Mouse (Mus musculus) midbrain, embryonic 13.5 days (tissue): ENCODE measurements around the gene Cflar. TPM values are rescaled to one million over a fixed set of nuclear protein-coding genes. Genes with fewer than 3 reads are reported as not detected.
"Not testable (repeated sequence)": the region's sequence is repeated elsewhere in the genome, so short reads cannot be mapped to it uniquely, and the experiment has no call there.

Experiments used
- ATAC-seq: fragments of 200-750 bp; cut with Nextera tagmentation; 2 replicates; pipeline ENCODE4 v1.8.0; 2017; ENCODE audit warnings: mild to moderate bottlenecking, moderate TSS enrichment, moderate library complexity
- H3K27ac ChIP-seq: fragments of 300-500 bp; sonication (generic); 2 replicates; pipeline ENCODE4 v1.5.1; 2015; ENCODE audit warnings: inconsistent platforms, mild to moderate bottlenecking, moderate library complexity
- H3K27me3 ChIP-seq: fragments of 300-500 bp; sonication (generic); 2 replicates; pipeline ENCODE4 v1.6.1; 2015; ENCODE audit warnings: mild to moderate bottlenecking, inconsistent platforms
- H3K36me3 ChIP-seq: fragments of 300-500 bp; sonication (generic); 2 replicates; pipeline ENCODE4 v1.6.1; 2015; ENCODE audit warnings: mild to moderate bottlenecking, inconsistent platforms
- H3K4me1 ChIP-seq: fragments of 300-500 bp; sonication (generic); replicated peaks from 2 replicates; pipeline ENCODE4 v1.6.1; 2015; ENCODE audit warnings: inconsistent platforms
- H3K4me2 ChIP-seq: fragments of 300-500 bp; sonication (generic); replicated peaks from 2 replicates; pipeline ENCODE4 v1.6.1; 2015; ENCODE audit warnings: moderate library complexity, mild to moderate bottlenecking, inconsistent platforms
- H3K4me3 ChIP-seq: fragments of 300-500 bp; sonication (generic); replicated peaks from 2 replicates; pipeline ENCODE4 v1.5.1; 2015; ENCODE audit warnings: mild to moderate bottlenecking, inconsistent platforms
- H3K9ac ChIP-seq: fragments of 300-500 bp; sonication (generic); replicated peaks from 2 replicates; pipeline ENCODE4 v1.6.1; 2015; ENCODE audit warnings: mild to moderate bottlenecking, inconsistent platforms
- H3K9me3 ChIP-seq: fragments of 300-500 bp; sonication (generic); 2 replicates; pipeline ENCODE4 v1.6.1; 2016; ENCODE audit warnings: mild to moderate bottlenecking, inconsistent platforms
- WGBS: fragments of 180-500 bp; shearing (Covaris S2); methylation state at CpG from one replicate; pipeline ENCODE4 v1.1.7; 2015; 5-methylcytosine and 5-hydroxymethylcytosine counted together
- polyA plus RNA-seq: library from polyadenylated mRNA; unstranded; fragments of >200 nt; fragmentation: Nextera tagmentation; extraction: Ambion mirVana; gene quantifications from 2 replicates; pipeline ENCODE4 v1.2.1, GENCODE M21; 2015

Gene Cflar
- polyA plus RNA-seq, 1 experiment from 2014 or later = 16.4 TPM

DNA sequence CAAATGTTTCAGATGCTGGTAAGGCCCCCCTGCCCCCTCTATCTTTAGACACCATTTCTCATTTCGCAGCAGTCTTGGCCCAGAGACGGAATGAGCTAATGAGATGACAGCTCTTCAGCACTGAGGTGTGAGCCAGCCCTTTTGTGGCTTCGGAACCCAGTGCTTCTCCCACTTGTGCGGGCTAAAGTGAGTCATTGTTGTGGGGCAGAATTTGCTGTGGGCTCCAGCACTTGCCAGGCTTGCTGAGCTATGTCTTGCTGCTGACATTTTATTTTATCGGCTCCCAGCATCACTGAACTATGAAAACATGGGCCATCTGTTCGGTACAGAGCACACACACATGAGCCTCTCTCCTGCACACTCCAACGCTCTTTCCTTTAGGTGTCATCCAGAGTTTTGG, 28.2 kb downstream of the Cflar start:
- Histone ChIP-seq H3K9ac (no peak overlapping the region), H3K9me3 (no peaks in the 10 kb centered on the region), H3K36me3 (peaks cover 32% of the 10 kb centered on the region), H3K4me3 (no peak overlapping the region), H3K27me3 (no peaks in the 10 kb centered on the region), H3K27ac (no peak overlapping the region), H3K4me2 (no peak overlapping the region), H3K4me1 (no peaks in the 10 kb centered on the region)
- ATAC-seq = no peak
- 94% methylated on average over 7 of the region's 7 CpGs for WGBS

DNA sequence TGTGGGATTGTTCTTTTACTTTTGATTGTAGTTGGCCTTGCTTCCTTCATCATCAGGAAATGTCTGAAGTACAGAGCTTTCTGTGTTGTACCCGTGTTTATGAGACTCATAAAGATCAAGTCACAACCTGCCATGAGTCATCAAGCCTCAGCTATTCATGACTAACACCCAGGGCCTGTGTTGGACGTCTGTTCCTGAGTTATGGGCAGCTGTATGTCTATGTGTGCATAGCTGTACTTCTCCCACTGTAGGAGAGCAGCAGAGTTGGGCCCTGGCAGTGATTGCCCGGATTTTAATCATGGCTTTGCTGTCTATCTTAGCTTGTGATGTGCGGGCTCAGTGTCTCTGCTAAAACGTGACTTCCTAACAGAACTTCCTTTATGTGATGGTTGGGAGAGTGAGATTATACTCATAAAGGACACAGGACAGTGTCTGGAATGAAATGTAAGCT, 31.3 kb downstream of the Cflar start:
- Histone ChIP-seq H3K4me1 (no peaks in the 10 kb centered on the region), H3K27ac (no peak overlapping the region), H3K9me3 (no peaks in the 10 kb centered on the region), H3K4me2 (no peak overlapping the region), H3K27me3 (no peaks in the 10 kb centered on the region), H3K9ac (no peak overlapping the region), H3K36me3 (peaks cover 36% of the 10 kb centered on the region), H3K4me3 (no peak overlapping the region)
- no peak for ATAC-seq
- WGBS = 91% methylated on average over 5 of the region's 5 CpGs

DNA sequence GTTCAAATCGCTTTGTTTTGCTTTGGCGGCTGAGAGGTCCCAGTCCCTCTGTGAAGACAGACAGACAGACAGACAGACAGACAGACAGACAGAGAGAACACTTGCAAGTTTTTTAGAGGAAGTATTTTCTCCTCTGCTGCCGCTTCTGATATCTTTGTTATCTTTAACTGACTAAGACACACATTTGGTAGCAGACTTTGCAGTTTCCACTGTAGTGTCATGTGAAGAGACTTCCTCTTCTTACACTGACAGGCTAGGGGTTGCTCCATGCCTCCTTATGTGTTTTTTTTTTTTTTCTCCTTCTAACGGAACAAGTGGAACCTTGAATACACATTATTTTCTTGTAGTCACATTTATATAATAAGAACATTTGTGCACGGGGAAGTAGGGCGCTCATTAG, 31.9 kb downstream of the Cflar start:
- no peaks in the 10 kb centered on the region for H3K27me3 ChIP-seq
- 91% methylated on average over 6 of the region's 6 CpGs for WGBS
- peaks cover 39% of the 10 kb centered on the region for H3K36me3 ChIP-seq
- H3K4me1 ChIP-seq = no peaks in the 10 kb centered on the region
- no peak overlapping the region for H3K27ac ChIP-seq
- H3K9ac ChIP-seq = no peak overlapping the region
- H3K4me2 ChIP-seq = no peak overlapping the region
- no peak overlapping the region for H3K4me3 ChIP-seq
- H3K9me3 ChIP-seq = no peaks in the 10 kb centered on the region
- no peak for ATAC-seq

DNA sequence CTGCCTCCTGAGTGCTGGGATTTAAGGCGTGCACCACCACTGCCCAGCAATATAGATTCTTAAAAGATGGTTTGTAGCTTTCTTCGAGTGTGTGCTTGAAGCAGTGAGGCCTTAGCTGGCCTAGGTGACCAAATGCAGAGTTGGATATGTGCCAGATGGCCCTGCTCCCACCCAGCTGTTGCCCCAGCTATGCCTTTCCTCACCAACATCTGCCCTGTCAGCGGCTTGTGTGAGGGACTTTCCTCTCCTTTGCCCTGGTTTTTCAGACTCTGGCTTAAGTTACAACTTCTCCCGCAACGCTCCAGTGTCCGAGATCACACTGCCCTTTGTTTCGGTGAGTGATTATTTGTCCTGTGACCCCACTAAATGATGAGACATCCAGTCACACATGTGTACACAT, 33.3 kb downstream of the Cflar start:
- no peaks in the 10 kb centered on the region for H3K9me3 ChIP-seq
- 92% methylated on average over 7 of the region's 7 CpGs for WGBS
- peaks cover 47% of the 10 kb centered on the region for H3K36me3 ChIP-seq
- H3K9ac ChIP-seq = no peak overlapping the region
- no peak overlapping the region for H3K27ac ChIP-seq
- H3K4me1 ChIP-seq = no peaks in the 10 kb centered on the region
- no peak overlapping the region for H3K4me3 ChIP-seq
- H3K4me2 ChIP-seq = no peak overlapping the region
- ATAC-seq = no peak
- H3K27me3 ChIP-seq = no peaks in the 10 kb centered on the region

DNA sequence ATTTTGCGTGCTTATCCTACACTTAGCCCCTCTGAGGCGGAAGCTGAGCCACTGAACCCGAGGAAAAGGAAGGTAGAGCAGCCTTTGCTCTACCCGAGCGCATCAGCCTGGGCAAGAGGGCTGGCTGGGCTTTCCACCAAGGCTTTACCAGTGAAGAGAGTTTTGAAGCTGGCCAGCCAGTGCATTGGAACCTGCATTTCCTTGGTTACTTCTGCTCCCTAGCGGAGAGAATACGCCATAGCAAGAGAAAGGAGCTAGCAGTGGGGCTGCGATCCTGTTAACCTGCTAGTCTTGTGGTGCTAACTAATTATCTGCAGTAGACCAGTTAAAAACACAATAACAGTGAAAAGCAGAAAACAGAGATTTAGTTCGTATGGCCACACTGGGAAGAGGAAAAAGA, 35.6 kb downstream of the Cflar start:
- Histone ChIP-seq H3K36me3 (peaks cover 37% of the 10 kb centered on the region), H3K9ac (no peak overlapping the region), H3K4me3 (no peak overlapping the region), H3K27me3 (no peaks in the 10 kb centered on the region), H3K4me1 (no peaks in the 10 kb centered on the region), H3K9me3 (no peaks in the 10 kb centered on the region), H3K4me2 (no peak overlapping the region), H3K27ac (no peak overlapping the region)
- ATAC-seq = no peak
- WGBS = 69% methylated on average over 9 of the region's 9 CpGs

DNA sequence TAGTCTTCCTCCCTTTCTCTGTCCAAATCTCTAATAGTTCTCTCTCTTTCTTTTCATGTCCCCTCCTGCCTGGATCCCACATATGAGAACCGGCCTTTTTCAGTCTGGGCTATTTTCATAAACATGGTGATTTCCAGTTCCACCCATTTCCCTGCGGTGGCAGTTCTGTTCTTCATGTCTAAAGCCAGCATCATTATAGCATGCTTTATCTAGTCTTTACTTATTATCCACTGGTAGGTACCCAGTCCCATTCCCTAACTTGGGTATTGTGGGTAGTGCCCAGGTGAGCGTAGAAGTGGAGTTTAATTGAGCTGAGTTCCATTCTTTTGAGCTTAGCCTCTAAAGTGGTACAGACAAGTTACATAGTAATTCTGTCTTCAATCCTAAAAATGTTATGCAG, 48.1 kb downstream of the Cflar start:
- no peak for ATAC-seq
- Histone ChIP-seq H3K9me3 (no peaks in the 10 kb centered on the region), H3K9ac (no peak overlapping the region), H3K36me3 (peaks cover 3% of the 10 kb centered on the region; the same call in 1 of the 2 replicates), H3K4me2 (no peak overlapping the region), H3K4me3 (no peak overlapping the region), H3K27ac (no peak overlapping the region), H3K4me1 (no peaks in the 10 kb centered on the region), H3K27me3 (no peaks in the 10 kb centered on the region)
- 98% methylated on average over 3 of the region's 3 CpGs for WGBS

DNA sequence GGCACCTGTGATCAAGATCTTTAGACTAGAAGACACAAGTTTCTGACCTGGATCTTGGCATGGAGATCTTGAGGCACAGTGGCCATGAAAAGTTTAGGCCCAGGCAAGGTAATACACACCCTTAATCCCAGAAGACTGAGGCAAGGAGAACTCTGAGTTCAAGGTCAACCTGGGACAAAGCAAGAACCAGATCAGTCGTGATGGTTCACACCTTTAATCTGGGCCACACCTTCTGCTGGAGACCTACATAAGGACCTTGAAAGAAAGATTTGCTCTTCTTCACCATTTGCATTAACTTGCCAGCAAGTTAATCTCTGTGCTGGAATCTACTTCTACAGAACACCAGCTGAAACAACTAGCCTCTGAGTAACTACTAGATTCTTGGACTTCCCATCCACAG, 49.3 kb downstream of the Cflar start:
- Histone ChIP-seq H3K4me1 (no peaks in the 10 kb centered on the region), H3K27me3 (no peaks in the 10 kb centered on the region), H3K36me3 (no peaks in the 10 kb centered on the region), H3K4me3 (no peak overlapping the region), H3K9ac (no peak overlapping the region), H3K4me2 (no peak overlapping the region), H3K27ac (no peak overlapping the region), H3K9me3 (no peaks in the 10 kb centered on the region)
- ATAC-seq = no peak
- 80% methylated on average over 1 of the region's 1 CpGs for WGBS

DNA sequence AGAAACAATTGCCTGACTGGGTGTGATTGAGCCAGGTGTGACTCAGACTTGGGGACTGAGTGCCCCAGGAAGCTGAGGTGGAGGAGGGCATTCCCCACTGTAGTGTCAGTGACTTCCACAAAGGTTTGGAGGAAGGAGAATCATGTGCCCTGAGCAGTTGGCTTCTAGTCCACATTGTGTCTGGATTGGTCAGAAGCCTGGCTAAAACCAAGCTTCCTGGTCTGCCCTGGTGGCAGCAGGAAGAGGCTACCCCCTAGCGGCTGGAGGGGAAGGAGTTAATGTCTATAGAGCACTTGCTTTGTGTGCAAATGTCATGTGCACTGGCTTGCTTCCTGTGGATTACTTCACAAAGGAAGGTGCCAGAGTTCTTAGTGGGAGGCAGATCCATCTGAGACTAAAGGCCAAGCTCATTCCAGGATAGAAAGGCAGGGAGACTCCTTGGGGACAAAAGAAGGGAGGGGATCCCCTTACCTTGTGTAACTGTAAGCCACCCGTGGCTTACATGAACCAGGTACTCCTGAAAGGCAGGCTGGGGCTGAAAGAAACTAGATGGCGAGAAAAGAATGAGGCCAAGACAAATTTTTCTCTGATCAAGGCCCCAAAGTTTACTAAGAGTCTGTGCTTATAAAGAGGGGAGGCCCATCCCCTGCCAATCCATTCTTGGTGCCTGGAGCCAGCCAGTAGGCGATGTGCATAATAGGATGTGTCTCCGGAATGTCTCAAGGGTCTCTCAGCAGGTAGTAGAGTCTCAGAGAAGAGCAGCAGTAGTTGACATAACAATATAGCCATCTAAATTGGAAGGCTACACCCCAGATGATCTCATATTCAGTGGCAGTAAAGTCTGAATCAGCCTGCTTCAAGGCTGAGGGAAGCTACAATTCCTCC, 50.3 kb downstream of the Cflar start:
- H3K9ac ChIP-seq, H3K36me3 ChIP-seq, H3K4me1 ChIP-seq, H3K27ac ChIP-seq, H3K27me3 ChIP-seq, H3K9me3 ChIP-seq, H3K4me3 ChIP-seq, ATAC-seq, H3K4me2 ChIP-seq: not testable (repeated sequence)
- 54% methylated on average over 5 of the region's 5 CpGs for WGBS

DNA sequence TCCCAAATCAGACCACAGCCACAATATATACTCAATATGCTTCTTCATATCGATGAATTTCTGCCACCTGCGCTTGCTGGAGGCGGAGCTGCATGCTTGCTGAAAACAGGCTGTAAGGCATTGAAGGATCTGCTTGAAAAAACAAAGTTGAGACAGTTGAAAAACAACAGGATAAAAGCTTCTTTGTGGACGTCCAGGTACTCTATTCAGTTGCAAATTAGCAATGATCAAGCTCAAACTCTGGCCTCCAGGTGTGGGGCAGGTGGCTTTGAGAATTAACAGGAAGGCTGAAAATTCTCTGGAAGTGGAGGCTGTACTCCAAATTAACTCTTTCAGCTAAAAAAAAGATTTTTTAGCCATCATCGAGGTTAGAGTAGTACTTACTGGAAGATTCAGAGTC, 51.3 kb downstream of the Cflar start:
- no peak overlapping the region for H3K4me3 ChIP-seq
- no peaks in the 10 kb centered on the region for H3K27me3 ChIP-seq
- no peak overlapping the region for H3K27ac ChIP-seq
- no peaks in the 10 kb centered on the region for H3K9me3 ChIP-seq
- no peaks in the 10 kb centered on the region for H3K4me1 ChIP-seq
- 78% methylated on average over 5 of the region's 5 CpGs for WGBS
- no peak overlapping the region for H3K4me2 ChIP-seq
- no peak overlapping the region for H3K9ac ChIP-seq
- H3K36me3 ChIP-seq = no peaks in the 10 kb centered on the region
- ATAC-seq = no peak

DNA sequence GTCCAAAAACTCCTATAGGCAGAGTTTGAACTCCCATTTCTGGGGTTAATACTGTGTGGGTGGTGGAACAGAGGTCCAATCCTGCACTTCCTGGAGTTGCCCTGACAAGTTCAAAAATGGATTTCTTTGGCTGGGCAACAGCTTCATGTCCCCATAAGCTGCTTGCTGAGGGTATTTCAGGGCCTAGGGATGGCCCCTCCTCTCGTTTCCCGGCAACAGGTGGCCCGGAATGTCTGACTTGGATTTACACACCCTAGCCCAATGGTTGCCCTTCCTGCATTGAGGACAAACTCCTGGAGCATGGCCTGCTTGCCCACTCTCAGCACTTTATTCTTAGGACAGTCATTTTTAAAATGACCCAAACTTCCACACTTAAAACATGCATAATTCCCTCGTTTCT, 55.1 kb downstream of the Cflar start:
- H3K27me3 ChIP-seq, H3K27ac ChIP-seq, H3K9ac ChIP-seq, H3K36me3 ChIP-seq, H3K4me2 ChIP-seq, H3K4me3 ChIP-seq, ATAC-seq, H3K9me3 ChIP-seq, H3K4me1 ChIP-seq: not testable (repeated sequence)
- 64% methylated on average over 4 of the region's 4 CpGs for WGBS

DNA sequence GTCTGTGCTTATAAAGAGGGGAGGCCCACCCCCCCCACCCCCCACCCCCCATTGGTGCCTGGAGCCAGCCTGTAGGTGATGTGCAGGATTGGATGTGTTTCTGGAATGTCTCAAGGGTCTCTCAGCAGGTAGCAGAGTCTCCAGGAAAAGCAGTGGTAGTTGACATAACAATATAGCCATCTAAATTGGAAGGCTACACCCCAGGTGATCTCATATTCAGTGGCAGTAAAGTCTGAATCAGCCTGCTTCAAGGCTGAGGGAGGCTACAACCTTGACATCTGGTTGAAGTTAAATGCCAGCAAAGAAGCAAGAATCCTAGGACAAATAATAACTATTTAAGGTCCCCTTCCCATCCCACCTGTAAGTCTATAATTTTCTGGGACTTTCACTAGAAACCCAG, 57.8 kb downstream of the Cflar start:
- no peak for ATAC-seq
- H3K27ac ChIP-seq = no peak overlapping the region
- H3K4me1 ChIP-seq = no peaks in the 10 kb centered on the region
- H3K9me3 ChIP-seq = no peaks in the 10 kb centered on the region
- no peak overlapping the region for H3K4me2 ChIP-seq
- no peak overlapping the region for H3K9ac ChIP-seq
- H3K36me3 ChIP-seq = no peaks in the 10 kb centered on the region
- no peaks in the 10 kb centered on the region for H3K27me3 ChIP-seq
- no peak overlapping the region for H3K4me3 ChIP-seq

DNA sequence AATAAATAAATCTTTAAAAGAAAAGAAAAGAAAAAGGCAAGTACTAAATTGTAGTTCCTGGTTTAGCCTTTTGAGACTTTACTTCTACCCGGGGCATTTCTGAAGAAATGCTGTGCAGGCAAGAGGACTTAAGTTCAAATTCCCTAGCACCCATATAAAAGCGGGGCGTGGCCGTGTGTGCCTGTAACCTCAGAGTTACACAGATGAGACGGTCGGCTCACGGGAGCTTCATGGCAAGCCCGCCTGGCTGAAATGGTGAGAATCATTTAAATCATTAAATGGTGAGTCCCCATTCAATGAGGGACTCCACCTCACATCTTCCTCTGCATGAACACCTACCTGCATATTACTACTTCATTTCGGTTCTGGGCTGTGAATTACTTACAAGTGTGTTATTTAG, 58.4 kb downstream of the Cflar start:
- H3K27me3 ChIP-seq = no peaks in the 10 kb centered on the region

More for the DNA sequence above, 58.4 kb downstream of the Cflar start:
- WGBS = 54% methylated on average over 9 of the region's 9 CpGs
- no peaks in the 10 kb centered on the region for H3K9me3 ChIP-seq
- H3K9ac ChIP-seq = no peak overlapping the region
- no peak for ATAC-seq
- H3K36me3 ChIP-seq = no peaks in the 10 kb centered on the region
- no peak overlapping the region for H3K4me3 ChIP-seq
- no peaks in the 10 kb centered on the region for H3K4me1 ChIP-seq
- no peak overlapping the region for H3K27ac ChIP-seq
- no peak overlapping the region for H3K4me2 ChIP-seq
